Mouse (Mus musculus) urinary bladder, adult 18-20 months (tissue): ENCODE measurements at regions not wholly inside any gene's neighbourhood (a gene's known extent, or its start where the extent isn't known, plus 50 kb on each side); places are given as distances from the start of the nearest gene placed in this dataset.
A peak's percentile ranks its signal among the peaks of the same experiment; 100 is the strongest.
"Not testable (repeated sequence)": the region's sequence is repeated elsewhere in the genome, so short reads cannot be mapped to it uniquely, and the experiment has no call there.

Source experiments
- DNase-seq, 2 experiments: peaks; one replicate each; pipeline ENCODE4 v3.0.0; 2022; ENCODE audit warnings: low spot score in 2 of 2, mixed read lengths in 2 of 2

DNA sequence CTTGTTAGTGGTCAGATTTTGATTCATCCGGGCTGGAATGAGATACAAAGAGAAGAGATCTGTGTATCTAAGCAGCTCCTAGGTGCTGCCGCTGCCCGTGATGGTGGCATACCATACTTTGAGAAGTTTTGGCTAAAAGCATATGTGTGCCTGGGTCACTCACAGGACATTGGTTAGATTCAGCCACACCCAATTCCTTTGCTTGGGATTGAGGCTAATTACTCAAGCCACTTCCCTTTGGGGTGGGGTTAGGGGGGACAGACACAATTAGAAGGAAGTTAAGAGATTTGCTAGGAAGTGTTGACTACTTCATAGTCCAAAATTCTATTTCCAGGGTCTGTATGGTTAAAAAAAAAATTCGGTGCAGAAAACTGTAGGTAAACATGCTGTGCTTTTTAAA is 97.9 kb upstream of the Klf4 start:
- not testable (repeated sequence) for DNase-seq

- DNase-seq: no peak
Measured at GRCm38 (mm10) chr4:55624779-55625178, 92.5 kb upstream of the Klf4 start.

- DNase-seq: peak in 1 of 2 experiments; percentile 21
Measured at GRCm38 (mm10) chr4:55623151-55623760, 91.0 kb upstream of the Klf4 start.

DNA sequence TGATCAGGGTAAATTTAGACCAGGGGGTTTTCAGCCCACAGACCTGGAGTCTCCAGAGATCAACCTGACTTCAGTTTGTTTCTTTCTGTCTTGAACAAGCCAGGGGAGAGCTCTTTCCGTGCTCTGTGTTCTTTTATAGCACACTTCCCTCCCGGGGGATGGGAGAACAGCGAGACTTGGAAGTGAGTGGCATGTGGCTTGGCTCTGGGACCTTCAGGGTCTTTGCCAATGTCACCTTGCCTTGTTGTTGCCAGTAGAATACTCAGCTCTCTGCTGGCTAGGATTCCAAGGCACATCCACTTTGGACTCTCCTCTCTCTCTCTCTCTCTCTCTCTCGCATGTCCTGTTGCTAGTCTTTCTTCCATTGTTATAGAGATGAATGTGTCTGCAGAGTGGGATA is 90.4 kb upstream of the Klf4 start:
- no peak for DNase-seq

- no peak for DNase-seq
Measured at GRCm38 (mm10) chr4:55619891-55620290, 87.6 kb upstream of the Klf4 start.

DNA sequence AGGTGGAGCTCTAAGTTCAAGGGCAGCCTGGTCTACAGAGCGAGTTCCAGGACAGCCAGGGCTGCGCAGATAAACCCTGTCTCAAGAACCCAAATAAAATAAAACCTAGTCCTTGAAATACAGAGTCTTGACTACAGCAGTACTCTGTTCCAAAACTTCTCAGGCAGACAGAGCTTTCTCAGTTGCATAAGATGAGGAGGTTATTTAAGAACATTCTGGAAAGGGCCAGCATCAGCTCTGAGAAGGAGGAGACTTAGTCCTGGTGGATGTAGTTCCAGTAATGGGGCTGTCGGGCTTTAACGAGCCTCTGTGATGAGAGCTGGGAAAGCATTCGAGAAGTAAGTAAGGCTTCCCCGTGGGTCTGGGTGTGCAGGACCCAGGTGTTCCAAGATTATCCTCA is 83.5 kb upstream of the Klf4 start:
- DNase-seq: no peak

DNA sequence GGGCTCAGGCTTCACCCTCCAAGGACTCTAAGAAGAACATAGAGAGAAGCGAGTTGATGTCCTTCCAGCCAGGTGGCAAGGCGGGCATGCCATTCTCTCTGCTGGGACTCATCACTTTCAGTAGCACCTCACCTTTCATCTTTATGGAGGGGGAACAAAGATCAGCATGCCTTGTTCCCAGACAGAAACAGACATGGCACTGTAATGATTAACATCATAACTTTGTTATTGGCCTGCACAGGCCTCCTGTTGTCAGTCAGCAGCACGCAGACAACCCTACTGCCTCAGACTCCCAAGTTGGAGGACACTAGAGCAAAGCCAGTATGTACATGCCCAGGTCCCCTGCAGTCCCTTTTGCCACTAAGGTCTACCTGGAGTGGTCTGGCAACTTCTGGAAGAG is 81.3 kb upstream of the Klf4 start:
- no peak for DNase-seq

DNA sequence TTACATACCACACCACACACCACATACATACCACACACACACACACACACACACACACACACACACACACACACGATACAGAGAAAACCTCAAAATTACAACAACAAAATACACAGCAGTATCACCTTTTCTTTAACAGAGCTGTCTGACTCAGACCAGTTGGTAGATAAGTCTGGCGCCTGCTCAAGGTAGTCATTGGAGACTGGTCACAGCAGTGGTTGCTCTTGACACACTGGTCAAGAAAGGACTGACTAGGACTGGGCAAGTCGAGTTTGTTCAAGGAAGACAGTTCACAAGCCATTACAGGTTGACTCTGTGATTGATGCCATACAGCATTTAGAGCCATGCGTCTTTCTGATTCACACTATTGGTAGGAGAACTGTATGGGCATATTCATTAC is 78.7 kb upstream of the Klf4 start:
- DNase-seq: no peak

- no peak for DNase-seq
Measured at GRCm38 (mm10) chr4:55609214-55609613, 76.9 kb upstream of the Klf4 start.

DNA sequence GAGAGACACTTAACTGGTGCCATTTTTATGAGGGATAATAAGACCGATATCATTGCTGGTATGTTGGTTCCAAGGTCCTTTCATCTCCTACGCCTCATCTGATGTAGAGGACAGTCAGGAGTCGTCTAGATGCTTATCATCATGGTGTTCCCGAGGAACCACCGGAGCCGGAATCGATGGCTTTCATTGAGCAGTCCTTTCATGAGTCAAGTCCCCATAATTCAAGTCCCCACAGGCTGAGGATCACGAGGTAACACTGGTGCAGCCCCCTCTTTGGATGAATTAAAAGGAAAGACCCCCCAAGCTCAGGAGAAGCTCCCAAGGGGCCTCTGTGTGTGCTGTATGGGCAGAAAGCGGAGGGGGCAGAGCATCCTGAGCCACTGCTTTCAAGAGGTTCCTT is 73.3 kb upstream of the Klf4 start:
- no peak for DNase-seq

- peak in 1 of 2 experiments; percentile 16 for DNase-seq
Measured at GRCm38 (mm10) chr4:55604915-55605314, 72.6 kb upstream of the Klf4 start.

DNA sequence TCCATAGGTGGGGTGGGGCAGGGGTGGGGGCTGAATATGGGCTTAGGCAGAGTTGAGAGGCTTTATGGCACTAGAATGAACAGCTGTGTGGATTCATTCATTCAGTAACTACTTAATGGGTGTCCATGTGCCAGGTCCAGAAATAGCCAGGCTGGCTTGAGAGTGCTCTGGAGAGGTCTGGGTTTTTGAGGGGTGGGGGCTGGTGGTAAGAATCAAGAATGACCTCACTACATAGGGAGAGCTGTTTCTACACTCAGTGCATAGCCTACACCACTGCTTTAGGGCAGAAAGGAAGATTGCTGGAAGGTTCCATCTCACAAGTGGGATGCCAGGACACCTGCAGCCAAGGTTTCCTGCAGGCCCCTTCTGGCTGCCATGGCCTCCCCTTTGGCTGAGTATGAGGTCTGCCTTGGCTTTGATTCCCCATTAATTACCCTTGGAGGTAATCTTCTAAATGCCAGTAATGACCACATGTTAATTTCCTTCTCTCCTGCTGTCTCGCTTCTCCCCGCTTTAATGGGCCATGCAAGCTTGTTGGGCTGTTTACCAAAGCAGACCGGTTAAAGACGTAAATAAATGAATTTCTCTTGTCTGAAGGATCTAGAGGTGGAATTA is 71.7 kb upstream of the Klf4 start:
- no peak for DNase-seq

DNA sequence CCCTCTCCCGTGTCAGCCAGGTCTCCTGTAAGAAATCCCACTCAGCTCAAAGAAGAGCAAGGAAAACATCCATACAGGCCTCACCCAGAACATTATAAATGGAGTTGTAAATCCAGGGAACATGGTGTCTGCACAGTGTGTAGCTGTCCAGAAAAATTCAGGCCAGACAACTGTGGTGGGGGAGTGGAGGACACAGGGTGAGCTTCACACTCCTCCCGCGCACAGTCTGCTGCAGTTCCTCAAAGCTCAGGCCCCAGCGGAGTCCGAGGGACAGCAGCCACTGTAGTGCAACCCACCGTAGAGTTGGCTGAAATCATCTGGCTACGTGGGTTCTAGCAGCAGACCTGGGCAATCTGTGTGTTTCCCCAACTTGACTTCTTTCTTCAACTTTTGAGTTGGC is 62.9 kb upstream of the Klf4 start:
- no peak for DNase-seq

GRCm38 (mm10) chr4:55594699-55595098 is 62.4 kb upstream of the Klf4 start:
- no peak for DNase-seq

GRCm38 (mm10) chr4:55593132-55593531 is 60.9 kb upstream of the Klf4 start:
- no peak for DNase-seq

GRCm38 (mm10) chr4:55586212-55586611 is 53.9 kb upstream of the Klf4 start:
- no peak for DNase-seq

- DNase-seq: no peak
Measured at GRCm38 (mm10) chr4:55583589-55583988, 51.3 kb upstream of the Klf4 start.
